Mouse (Mus musculus): ENCODE results near the gene Rpn1.

Gene Rpn1

DNA sequence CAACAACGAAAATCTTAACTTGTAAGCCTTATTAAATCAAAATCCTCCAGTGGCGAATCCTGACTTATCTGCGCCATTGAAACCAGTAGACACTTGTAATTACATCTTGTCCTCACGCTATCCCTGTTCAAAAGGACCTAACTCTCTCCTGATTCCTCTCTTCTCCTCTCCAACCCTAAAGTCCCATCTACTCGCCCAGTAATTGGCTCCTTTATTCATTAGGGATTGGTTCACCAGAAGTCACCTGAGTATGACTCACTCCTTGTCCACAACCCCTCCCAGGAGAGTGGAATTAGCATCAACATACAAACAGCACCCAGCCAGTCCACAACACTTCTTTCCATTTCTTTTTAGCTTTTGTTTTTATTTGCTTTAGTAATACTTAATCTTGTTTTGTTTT is 24.4 kb upstream of the Rpn1 start:
- CTCF ChIA-PET = interaction anchor here in 1 of 4 experiments (1.2 kb wide), 1 partner anchor 62 kb away, joined by 4 read pairs; no protein-coding TSS in a partner anchor
- POLR2A ChIA-PET = interaction anchor here (0.6 to 10.7 kb wide), 43 partner anchors 9 to 836 kb away, joined by 3 to 185 read pairs (median 5); partner anchors contain the start of genes Rab7 (in 4 of the 4), Rpn1 (in 2 of the 4), H1fx (in 1 of the 4) and Hmces (in 1 of the 4)

DNA sequence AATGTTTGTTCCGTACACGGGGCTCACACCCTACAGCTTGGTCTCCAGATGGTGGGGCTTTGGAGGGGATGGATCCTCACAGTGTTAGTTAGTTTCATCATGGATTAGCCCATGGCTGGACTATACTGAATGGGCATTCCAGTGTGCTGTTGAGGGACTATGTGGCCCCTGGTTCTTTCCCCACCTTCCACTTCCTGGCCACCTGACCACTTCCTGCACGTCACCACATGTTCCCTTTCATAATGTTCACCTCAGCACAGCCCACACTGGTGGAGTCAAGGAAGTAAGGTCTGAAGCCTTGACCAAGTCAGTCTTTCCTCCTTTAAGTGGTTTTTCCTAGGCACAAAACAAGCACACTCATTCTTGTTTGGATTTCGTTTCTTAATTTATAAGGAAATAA is 23.7 kb upstream of the Rpn1 start:
- POLR2A ChIA-PET = interaction anchor here (0.6 to 10.7 kb wide), 37 partner anchors 10 to 835 kb away, joined by 3 to 185 read pairs (median 7); partner anchors contain the start of genes Rab7 (in 4 of the 4), Rpn1 (in 2 of the 4), H1fx (in 1 of the 4) and Hmces (in 1 of the 4)
- CTCF ChIA-PET = interaction anchor here in 2 of 4 experiments (1.0 to 2.1 kb wide), 3 partner anchors 14 to 66 kb away, joined by 3 to 9 read pairs (median 4); no protein-coding TSS in a partner anchor

DNA sequence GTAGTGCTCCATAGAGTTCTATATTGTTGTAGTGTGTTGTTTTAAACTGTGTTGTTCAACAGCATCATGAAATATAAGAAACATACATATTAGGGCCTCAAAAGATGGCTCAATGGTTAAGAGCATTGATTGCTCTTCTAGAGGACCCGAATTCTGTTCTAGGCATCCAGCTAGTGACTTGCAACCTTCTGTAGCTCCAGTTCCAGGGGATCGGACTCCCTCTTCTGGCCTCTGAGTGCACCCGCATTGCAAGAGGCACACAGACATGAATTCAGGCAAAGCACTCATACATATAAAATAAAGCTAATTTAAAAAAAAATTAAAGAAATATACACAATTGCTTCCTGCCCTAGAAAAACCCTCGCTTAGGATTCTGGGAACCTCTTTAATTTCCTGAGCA is 22.9 kb upstream of the Rpn1 start:
- ChIA-PET CTCF (interaction anchor here in 3 of 4 experiments (0.6 to 2.1 kb wide), 10 partner anchors 9 to 156 kb away, joined by 3 to 9 read pairs (median 3); no protein-coding TSS in a partner anchor), POLR2A (interaction anchor here in 3 of 4 experiments (0.5 to 10.7 kb wide), 21 partner anchors 9 to 402 kb away, joined by 3 to 185 read pairs (median 5); partner anchors contain the start of genes Rab7 (in 3 of the 3) and Rpn1 (in 1 of the 3))

DNA sequence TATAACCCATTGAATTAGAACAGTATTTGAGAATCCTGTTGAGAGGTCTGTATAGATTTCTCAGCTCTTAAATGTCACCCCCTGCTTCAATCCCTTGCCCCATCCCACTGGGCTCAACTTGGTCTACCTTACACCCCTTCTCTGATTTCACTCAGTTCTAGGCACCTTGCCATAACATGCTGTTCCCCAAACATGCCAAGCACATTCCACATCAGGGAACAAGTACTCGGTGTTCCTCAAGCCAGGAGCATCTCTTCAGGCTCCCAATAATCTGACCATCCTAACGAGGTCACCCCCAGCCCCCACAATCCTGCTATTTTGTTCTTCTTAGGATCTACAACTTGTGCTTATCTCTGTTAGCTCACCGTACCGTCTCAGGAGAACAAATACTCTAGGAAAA is 21.9 kb upstream of the Rpn1 start:
- POLR2A ChIA-PET = interaction anchor here in 3 of 4 experiments (0.7 to 10.7 kb wide), 18 partner anchors 8 to 216 kb away, joined by 3 to 185 read pairs (median 6); partner anchors contain the start of genes Rab7 (in 3 of the 3) and Rpn1 (in 1 of the 3)
- CTCF ChIA-PET = interaction anchor here in 2 of 4 experiments (1.0 to 2.1 kb wide), 3 partner anchors 13 to 68 kb away, joined by 3 to 9 read pairs (median 4); no protein-coding TSS in a partner anchor

DNA sequence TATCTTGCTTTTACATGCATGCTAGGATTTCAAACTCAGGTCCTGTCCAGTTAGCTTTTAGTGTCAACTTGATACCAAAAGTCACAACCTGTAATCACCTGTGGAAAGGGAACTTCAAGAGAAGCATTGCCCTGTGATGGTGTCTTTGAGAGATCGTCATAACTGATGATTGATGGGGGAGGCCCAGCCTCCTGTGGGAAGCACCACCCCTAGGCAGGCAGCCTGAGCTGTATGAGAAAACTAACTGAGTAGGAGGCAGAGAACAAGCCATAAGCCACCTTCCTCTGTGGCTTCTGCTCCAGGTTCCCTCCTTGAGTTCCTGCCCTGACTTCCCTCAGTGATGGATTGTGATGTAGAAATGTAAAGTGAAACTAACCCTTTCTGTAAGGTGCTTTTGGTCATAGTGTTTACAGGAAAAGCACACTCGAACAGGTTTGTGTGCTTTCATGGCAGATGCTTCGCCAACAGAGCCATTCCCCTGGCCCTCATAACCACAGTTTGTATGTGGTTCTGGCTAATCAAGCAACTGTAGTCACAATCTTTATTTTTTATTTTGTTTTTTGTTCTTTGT is 20.1 kb upstream of the Rpn1 start:
- POLR2A ChIA-PET = interaction anchor here in 3 of 4 experiments (0.8 to 10.7 kb wide), 11 partner anchors 9 to 40 kb away, joined by 3 to 185 read pairs (median 6); partner anchors contain the start of genes Rab7 (in 3 of the 3) and Rpn1 (in 1 of the 3)
- CTCF ChIA-PET = no interaction called here

DNA sequence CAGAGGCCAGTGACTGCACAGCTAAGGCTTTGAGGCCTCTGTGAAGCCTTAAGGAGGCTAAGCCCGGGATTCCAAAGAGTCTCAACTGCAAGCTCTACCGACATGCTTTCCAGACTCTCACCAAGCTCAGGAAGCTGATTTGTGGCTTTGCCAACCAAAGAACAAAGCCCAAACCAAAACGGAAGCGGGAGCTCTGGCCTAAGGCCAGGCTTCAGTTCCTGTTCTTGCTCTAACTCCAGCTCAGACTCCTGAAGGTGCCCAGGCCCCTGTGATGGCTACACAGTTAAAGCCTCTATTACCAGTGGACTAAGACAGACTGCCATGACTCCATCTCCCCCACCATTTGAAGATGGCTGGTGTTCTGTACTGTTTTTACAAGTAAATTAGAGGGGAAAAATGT is 19.2 kb upstream of the Rpn1 start:
- ChIA-PET CTCF (interaction anchor here in 1 of 4 experiments (0.7 kb wide), 1 partner anchor 59 kb away, joined by 5 read pairs; no protein-coding TSS in a partner anchor), POLR2A (interaction anchor here in 2 of 4 experiments (0.5 to 10.7 kb wide), 15 partner anchors 8 to 414 kb away, joined by 3 to 185 read pairs (median 4); partner anchors contain the start of genes Rab7 (in 2 of the 2), Hmces (in 1 of the 2) and Rpn1 (in 1 of the 2))

DNA sequence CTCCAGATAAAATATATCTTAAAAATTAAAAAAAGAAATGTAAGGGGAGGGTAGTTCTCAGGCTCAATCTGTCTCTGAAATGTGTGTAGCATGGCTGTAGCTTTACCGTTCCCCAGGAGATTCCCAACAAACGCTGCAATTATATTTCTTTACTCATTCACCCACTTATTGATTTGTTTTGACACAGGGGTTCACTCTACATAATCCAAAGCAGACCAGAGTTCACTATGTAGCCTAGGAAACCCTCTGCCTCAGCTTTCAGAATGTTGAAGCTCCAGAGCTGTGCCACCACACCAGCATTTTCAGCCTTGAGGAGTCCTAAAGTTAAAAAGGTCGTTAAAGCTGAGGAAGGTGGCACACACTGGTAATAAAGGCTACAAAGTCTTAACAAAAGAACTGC is 18.3 kb upstream of the Rpn1 start:
- CTCF ChIA-PET = interaction anchor here in 2 of 4 experiments (0.5 to 1.0 kb wide), 2 partner anchors 9 to 47 kb away, joined by 3 read pairs; no protein-coding TSS in a partner anchor
- POLR2A ChIA-PET = interaction anchor here in 2 of 4 experiments (0.6 to 10.7 kb wide), 9 partner anchors 9 to 413 kb away, joined by 3 to 185 read pairs (median 5); partner anchors contain the start of genes Rab7 (in 2 of the 2) and Rpn1 (in 1 of the 2)

DNA sequence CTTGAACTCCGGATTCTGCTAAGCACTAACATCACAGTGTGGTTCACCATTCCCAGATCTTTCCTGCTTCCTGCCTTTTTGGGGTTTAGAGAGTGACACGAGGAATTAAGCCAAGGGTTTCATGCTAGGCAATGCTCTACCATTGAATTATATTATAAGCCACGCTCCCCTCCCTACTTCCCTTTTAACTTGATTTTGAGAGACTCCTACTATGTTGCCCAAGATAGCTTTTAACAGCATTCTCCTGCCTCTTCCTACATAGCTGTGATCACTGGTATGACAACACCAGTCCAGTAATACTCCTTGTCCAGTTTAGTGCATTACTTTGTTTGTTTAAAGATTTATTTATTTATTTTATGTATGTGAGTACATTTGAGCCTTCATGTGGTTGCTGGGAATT is 16.6 kb upstream of the Rpn1 start:
- ChIA-PET CTCF (no interaction called here), POLR2A (interaction anchor here in 1 of 4 experiments (1.3 to 10.7 kb wide), 3 partner anchors 7 to 20 kb away, joined by 5 to 185 read pairs (median 40); partner anchors contain the start of gene Rab7)

DNA sequence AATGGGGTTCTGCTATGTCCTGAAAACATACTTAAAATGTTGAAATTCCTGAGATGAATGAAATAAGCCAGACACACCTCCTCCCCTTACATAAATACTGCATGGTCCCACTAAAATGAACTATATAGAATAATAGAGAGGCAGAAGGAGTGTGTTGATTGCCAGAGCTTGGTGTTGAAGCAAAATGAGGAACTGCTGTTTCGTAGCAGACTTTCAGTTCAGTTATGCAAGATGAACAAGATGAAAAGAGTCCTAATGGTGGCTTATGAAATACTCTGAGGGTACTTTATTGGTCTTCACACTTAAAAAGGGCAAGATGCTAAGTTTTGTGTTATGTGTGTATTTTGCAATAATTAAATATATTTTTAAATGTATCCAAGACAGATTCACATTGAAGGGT is 15.5 kb upstream of the Rpn1 start:
- ChIA-PET CTCF (no interaction called here), POLR2A (interaction anchor here in 2 of 4 experiments (1.4 to 8.2 kb wide), 9 partner anchors 8 to 71 kb away, joined by 3 to 61 read pairs (median 10); partner anchors contain the start of genes Rpn1 (in 2 of the 2) and Rab7 (in 1 of the 2))

DNA sequence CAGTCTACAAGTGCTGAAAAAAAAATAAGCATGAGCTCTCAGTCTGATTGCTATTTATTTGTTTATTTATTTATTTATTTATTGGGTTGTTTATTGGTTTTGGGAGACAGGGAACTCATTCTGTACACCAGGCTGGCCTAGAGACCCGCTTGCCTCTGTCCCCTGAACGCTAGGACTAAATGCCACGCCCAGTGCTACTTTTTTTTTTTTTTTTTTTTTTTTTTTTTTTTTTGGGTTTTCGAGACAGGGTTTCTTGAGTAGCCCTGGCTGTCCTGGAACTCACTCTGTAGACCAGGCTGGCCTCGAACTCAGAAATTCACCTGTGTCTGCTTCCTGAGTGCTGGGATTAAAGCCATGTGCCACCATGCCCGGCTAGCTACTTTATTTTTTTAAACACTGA is 13.8 kb upstream of the Rpn1 start:
- ChIA-PET POLR2A (interaction anchor here (0.6 to 8.2 kb wide), 22 partner anchors 10 to 1471 kb away, joined by 3 to 61 read pairs (median 6); partner anchors contain the start of genes Rab7 (in 2 of the 4), Rpn1 (in 2 of the 4), H1fx (in 1 of the 4) and Isy1 (in 1 of the 4)), CTCF (interaction anchor here in 3 of 4 experiments (0.6 to 1.6 kb wide), 3 partner anchors 9 to 182 kb away, joined by 3 to 4 read pairs (median 4); no protein-coding TSS in a partner anchor)

DNA sequence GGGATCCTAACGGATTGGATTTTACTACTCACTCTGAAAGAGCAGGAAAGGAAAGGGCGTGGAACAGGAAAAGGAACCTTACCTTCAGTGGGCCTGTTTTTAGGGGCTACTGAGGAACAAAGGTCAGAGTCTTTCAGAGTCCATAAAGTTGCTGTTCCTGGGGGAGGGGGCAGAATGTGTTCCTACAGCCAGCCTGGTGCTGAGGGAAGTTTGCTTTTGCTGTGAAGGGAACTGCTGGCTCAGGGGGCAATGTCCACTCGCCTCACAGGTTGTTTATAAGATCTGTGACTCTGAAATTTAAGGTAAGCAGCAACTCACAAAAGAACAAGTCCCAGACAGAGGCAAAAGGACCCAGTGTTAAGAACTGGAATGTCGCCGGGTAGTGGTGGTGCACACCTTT is 13.1 kb upstream of the Rpn1 start:
- ChIA-PET CTCF (no interaction called here), POLR2A (interaction anchor here in 3 of 4 experiments (0.6 to 8.2 kb wide), 15 partner anchors 11 to 1472 kb away, joined by 3 to 61 read pairs (median 7); partner anchors contain the start of genes Rab7 (in 2 of the 3), Rpn1 (in 2 of the 3) and Isy1 (in 1 of the 3))

DNA sequence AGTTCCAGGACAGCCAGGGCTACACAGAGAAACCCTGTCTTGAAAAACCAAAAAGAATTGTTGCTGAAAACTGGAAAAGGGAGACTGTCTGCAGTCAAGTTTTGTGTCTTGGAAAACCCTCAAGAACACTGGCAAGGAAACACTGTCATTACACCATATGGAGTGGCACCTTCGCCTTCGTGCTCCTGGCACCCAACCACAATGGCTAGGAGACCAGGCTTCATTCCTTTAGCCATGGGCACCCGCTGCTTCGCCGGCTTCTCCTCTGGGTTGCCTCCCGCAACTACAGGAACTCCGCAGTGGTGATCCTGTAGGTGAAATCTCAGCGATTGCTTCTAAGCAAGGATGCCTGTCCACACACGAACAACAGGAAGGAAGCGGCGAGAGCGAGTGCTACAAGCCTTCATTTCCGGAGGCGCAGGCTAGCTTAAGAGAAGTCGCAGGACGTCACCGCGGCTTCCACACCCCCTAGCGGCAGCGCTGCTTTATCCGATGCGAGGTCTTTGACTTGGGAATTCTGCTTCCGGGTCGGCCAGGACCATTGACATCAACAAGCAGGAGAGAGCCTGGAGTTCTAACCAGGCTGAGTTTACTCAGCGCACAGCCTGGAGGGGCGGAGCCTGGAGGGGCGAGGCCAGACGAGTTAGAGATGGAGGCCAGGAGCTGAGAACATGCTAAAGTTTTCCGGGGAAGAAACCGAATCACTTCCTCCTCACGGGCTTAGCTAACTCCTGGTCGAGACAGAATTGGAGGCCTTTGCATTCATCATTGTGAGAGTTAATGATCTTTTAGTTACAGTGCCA is 9.3 kb upstream of the Rpn1 start:
- CTCF ChIA-PET = interaction anchor here (0.6 to 1.9 kb wide), 21 partner anchors 9 to 841 kb away, joined by 3 to 11 read pairs (median 3); partner anchors contain the start of genes Rpn1 (in 2 of the 4), Copg1 (in 1 of the 4) and H1fx (in 1 of the 4)

DNA sequence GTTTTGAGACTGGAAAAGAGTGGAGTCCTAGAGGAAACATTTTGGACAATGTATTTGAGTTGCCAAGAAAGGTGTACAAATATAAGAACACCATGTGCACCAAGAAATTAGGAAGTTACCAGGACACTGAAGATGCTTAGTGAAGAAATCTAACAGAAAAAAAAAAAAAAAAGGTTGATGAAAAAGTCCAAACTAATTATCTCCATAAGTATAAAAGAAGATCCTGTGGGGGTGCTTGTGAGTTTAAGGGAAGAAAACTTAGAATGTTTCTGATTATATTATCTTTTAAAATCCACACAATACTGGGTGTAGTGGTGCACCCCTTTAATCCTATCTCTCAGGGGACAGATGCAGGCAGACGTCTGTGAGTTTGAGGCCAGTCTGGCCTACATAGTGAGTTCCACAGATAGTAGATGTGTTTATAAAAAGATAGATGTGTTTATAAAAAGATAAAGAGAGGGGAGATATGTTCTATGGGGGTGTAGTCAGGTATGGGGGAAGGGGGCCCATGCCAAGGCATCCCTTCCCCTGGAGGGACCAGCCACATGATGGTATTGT is 8.2 kb upstream of the Rpn1 start:
- ChIA-PET POLR2A (interaction anchor here in 3 of 4 experiments (0.7 to 8.2 kb wide), 17 partner anchors 9 to 163 kb away, joined by 3 to 65 read pairs (median 13); partner anchors contain the start of genes Rab7 (in 3 of the 3), Rpn1 (in 3 of the 3) and Hmces (in 1 of the 3)), CTCF (interaction anchor here in 2 of 4 experiments (0.6 to 1.7 kb wide), 4 partner anchors 8 to 78 kb away, joined by 3 to 11 read pairs (median 7); partner anchors contain the start of gene Rpn1 (in 1 of the 2))

More for the DNA sequence above, 9.3 kb upstream of the Rpn1 start:
- POLR2A ChIA-PET = interaction anchor here (0.5 to 8.2 kb wide), 65 partner anchors 8 to 1603 kb away, joined by 3 to 65 read pairs (median 4); partner anchors contain the start of genes Rab7 (in 4 of the 4), Rpn1 (in 4 of the 4), Hmces (in 2 of the 4) and Abtb1 (in 1 of the 4)

DNA sequence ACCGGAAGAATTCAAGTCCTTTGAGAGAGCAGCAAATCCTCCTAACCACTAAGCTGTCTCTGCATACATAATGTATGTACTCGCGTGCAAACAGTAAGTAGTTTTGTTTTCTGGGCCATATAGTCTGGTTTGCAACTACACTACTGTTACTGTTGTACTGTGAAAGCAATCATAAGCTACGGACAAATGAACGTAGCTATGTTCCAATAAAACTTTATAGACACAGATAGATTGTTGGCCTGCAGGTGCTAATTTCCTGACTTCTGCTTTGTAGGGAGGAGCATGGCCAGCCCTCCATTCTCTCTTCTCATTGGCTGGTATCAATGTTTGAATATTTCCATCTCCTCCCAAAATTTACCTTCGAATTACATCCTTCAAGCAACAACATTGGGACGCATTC is 1.2 kb upstream of the Rpn1 start:
- ChIA-PET CTCF (interaction anchor here in 1 of 4 experiments (0.5 kb wide), 1 partner anchor 75 kb away, joined by 3 read pairs; no protein-coding TSS in a partner anchor), POLR2A (interaction anchor here in 2 of 4 experiments (0.5 to 4.7 kb wide), 11 partner anchors 8 to 1294 kb away, joined by 3 to 64 read pairs (median 25); partner anchors contain the start of gene Rab7 (in 1 of the 2))

DNA sequence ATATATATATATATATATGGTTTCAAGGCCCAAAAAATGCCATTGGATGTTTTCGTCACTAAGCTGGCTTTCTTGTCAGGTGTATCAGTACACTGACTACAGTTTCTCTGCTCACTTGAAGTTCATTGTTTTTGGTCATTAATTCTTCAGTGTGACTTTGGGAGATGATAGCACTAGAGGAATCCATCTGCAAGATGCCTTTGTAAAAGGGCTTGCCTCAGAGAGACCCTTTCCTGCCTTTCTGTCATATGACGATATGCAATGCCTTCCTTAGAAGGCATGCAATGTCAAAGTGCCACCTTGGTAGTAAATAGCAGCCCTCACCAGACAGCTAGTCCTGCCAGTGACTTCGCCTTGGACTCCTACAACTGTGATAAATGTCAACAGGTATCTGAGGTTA is 610 bp upstream of the Rpn1 start:
- POLR2A ChIA-PET = interaction anchor here (0.5 to 4.7 kb wide), 52 partner anchors 8 to 1295 kb away, joined by 3 to 64 read pairs (median 5); partner anchors contain the start of genes Rab7 (in 3 of the 4), Abtb1 (in 1 of the 4), Copg1 (in 1 of the 4) and H1fx (in 1 of the 4)
- CTCF ChIA-PET = interaction anchor here in 3 of 4 experiments (0.5 to 1.4 kb wide), 8 partner anchors 8 to 256 kb away, joined by 3 to 11 read pairs (median 4); no protein-coding TSS in a partner anchor

DNA sequence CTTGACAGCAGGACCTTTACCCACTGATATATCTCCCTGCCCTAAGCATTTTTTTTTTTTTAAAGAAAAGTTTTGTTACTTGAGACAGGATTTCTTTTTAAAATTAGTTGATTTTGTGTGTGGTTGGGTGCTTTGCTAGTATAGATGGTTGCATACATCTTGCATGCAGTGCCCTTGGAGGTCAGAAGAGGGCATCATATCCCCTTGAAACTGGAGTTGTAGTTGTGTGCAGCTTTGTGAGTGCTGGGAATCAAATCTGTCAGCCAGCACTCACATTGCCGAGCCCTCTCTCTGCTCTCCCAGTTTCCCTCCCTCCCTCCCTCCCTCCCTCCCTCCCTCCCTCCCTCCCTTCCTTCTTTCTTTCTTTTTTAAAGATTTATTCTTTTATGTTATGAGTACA is 4.7 kb downstream of the Rpn1 start:
- ChIA-PET CTCF (interaction anchor here in 3 of 4 experiments (0.6 to 1.4 kb wide), 8 partner anchors 27 to 856 kb away, joined by 3 to 7 read pairs (median 4); no protein-coding TSS in a partner anchor), POLR2A (interaction anchor here in 3 of 4 experiments (0.6 to 4.9 kb wide), 15 partner anchors 8 to 376 kb away, joined by 3 to 35 read pairs (median 3); partner anchors contain the start of genes Rab7 (in 1 of the 3) and Ruvbl1 (in 1 of the 3))

All from embryonic stem cell, embryonic (primary cell).